ENCODE assay signal across 8 mouse cellular contexts in genomic region chr6:85333000-85333669, GRCm38 (mm10). TPM values are rescaled to one million over a fixed set of nuclear protein-coding genes. Genes with fewer than 3 reads are reported as not detected.
A peak's percentile ranks its signal among the peaks of the same experiment; 100 is the strongest.
DNase-seq lines count a peak whose midpoint lies in the region; ATAC-seq lines count a peak whose summit lies in the region.

Gene Sfxn5 (minus strand): TSS chr6:85333422.

- H3K4me1 ChIP-seq in hindbrain, embryonic 15.5 days (replicated peaks), result peaks cover 21% of the 10 kb centered on the region

- no peaks in the 10 kb centered on the region for H3K9me3 ChIP-seq in hindbrain, embryonic 15.5 days

- ATAC-seq in hindbrain, embryonic 15.5 days (ENCODE audit: low FRiP score, low read depth), result peak; percentile 98

- H3K4me2 ChIP-seq in hindbrain, embryonic 15.5 days, result peak within 1 kb of the TSS; percentile 97

- peak; percentile 92 for DNase-seq in T-cell, adult 2 months (ENCODE audit: low spot score)
- DNase-seq in cerebellum, postnatal 36 days, result peak; percentile 98
- peak; percentile 96 to 97 for DNase-seq in frontal cortex, postnatal 36 days (ENCODE audit: low spot score in 2 of 2)
- DNase-seq in left cerebral cortex, adult 11 months (ENCODE audit: low spot score), result peak; percentile 93
- DNase-seq in lung, postnatal 4 days, result peak; percentile 97
- DNase-seq in retina, postnatal 7 days (ENCODE audit: low read depth, low spot score), result peak; percentile 89
- peak; percentile 90 for DNase-seq in urinary bladder, adult 2 months (ENCODE audit: low spot score)

- peak within 1 kb of the TSS; percentile 63 for H3K9ac ChIP-seq in hindbrain, embryonic 15.5 days

- WGBS in hindbrain, embryonic 15.5 days, result under 1% methylated on average over 49 of the region's 49 CpGs

- peak within 1 kb of the TSS; percentile 53 for H3K4me3 ChIP-seq in hindbrain, embryonic 15.5 days

- H3K27ac ChIP-seq in hindbrain, embryonic 15.5 days (replicated peaks), result peak within 1 kb of the TSS; percentile 93

- 0 out of 2 replicates have a peak, but pooled peaks cover 7% of the 10 kb centered on the region for H3K36me3 ChIP-seq in hindbrain, embryonic 15.5 days

- H3K27me3 ChIP-seq in hindbrain, embryonic 15.5 days, result no peaks in the 10 kb centered on the region

RNA-seq across cellular contexts. Expression of gene Sfxn5, which starts in this region (rescaled TPM):
- polyA plus RNA-seq in hindbrain, embryonic 15.5 days (2015; fragmentation: Nextera tagmentation; extraction: Ambion mirVana), result 41.4 and 43.1 TPM in 2 replicates
- 3.9 and 4.2 TPM in 2 replicates for polyA plus RNA-seq in urinary bladder, adult 2 months (2012; rRNA removed)

Comparison
In these comparisons a context has a peak if more than half of its experiments do, and no peak if none do; other contexts are left out.
1. Peak in every context shown above with its lines: DNase-seq, ATAC-seq, H3K4me3 ChIP-seq and H3K27ac ChIP-seq.